Mouse (Mus musculus) limb, embryonic 10.5 days (tissue): Measurements from ENCODE around the gene B9d2. TPM values are rescaled to one million over a fixed set of nuclear protein-coding genes. Genes with fewer than 3 reads are reported as not detected.
A peak's percentile ranks its signal among the peaks of the same experiment; 100 is the strongest.
"Not testable (repeated sequence)": the region's sequence is repeated elsewhere in the genome, so short reads cannot be mapped to it uniquely, and the experiment has no call there.

Experiments
- DNase-seq: peaks from one replicate; pipeline ENCODE4 v3.0.0-alpha.2; 2017; ENCODE audit warnings: low spot score
- H3K27ac ChIP-seq: fragments of 300-500 bp; sonication (generic); 2 replicates; pipeline ENCODE4 v1.5.1; 2016; ENCODE audit warnings: mild to moderate bottlenecking
- H3K27me3 ChIP-seq: fragments of 300-500 bp; sonication (generic); 2 replicates; pipeline ENCODE4 v1.6.1; 2016; ENCODE audit warnings: low read depth, mild to moderate bottlenecking; ENCODE audit not compliant: poor library complexity, severe bottlenecking
- H3K36me3 ChIP-seq: fragments of 300-500 bp; sonication (generic); 2 replicates; pipeline ENCODE4 v1.6.1; 2016; ENCODE audit warnings: mild to moderate bottlenecking, moderate library complexity
- H3K4me1 ChIP-seq: fragments of 300-500 bp; sonication (generic); 2 replicates; pipeline ENCODE4 v1.6.1; 2016
- H3K4me3 ChIP-seq: fragments of 300-500 bp; sonication (generic); 2 replicates; pipeline ENCODE4 v1.5.1; 2016; ENCODE audit warnings: mild to moderate bottlenecking, moderate library complexity
- H3K9me3 ChIP-seq: fragments of 300-500 bp; sonication (generic); replicated peaks from 2 replicates; pipeline ENCODE4 v1.6.1; 2016; ENCODE audit warnings: mild to moderate bottlenecking
- WGBS: fragments of 180-500 bp; shearing (Covaris S2); methylation state at CpG from one replicate; pipeline ENCODE4 v1.1.7; 2016; 5-methylcytosine and 5-hydroxymethylcytosine counted together
- polyA plus RNA-seq: library from polyadenylated mRNA; unstranded; fragments of >200 nt; fragmentation: Nextera tagmentation; extraction: Ambion mirVana; gene quantifications from 2 replicates; pipeline ENCODE4 v1.2.1, GENCODE M21; 2016

Gene B9d2
- polyA plus RNA-seq, 1 experiment from 2014 or later, result 37.7 TPM

- WGBS, result 10% methylated on average over 6 of the region's 7 CpGs
- Histone ChIP-seq H3K27ac (peak overlapping the region; percentile 84), H3K36me3 (peaks cover 36% of the 10 kb centered on the region), H3K9me3 (no peaks in the 10 kb centered on the region), H3K27me3 (0 out of 2 replicates have a peak, but pooled peaks cover 5% of the 10 kb centered on the region), H3K4me1 (peaks cover 61% of the 10 kb centered on the region), H3K4me3 (peak overlapping the region; percentile 22)
- DNase-seq, result no peak
Observed at GRCm38 (mm10) chr7:25710519-25711130, 30.0 kb downstream of the B9d2 start.

DNA sequence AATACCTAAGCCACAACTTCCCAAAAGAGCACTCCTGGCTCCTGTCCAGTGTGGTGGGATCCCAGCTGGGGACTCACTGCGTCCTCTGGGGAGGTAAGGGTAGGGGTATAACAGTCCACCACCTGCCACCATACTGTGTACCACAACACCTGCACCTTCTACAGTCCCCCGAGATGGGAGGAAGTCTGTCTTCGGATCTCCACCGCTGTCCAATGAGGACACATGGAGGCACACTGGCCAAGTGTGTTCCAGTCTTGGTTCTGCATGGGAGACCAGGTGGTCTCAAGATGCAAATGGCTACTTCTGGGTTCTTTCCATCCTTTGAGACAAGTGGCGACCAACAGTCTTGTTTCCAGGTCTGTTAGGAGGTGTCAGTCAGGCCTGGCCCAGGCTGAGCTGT lies 30.6 kb downstream of the B9d2 start:
- H3K4me3 ChIP-seq, result peak overlapping the region; percentile 26
- peaks cover 41% of the 10 kb centered on the region for H3K36me3 ChIP-seq
- H3K9me3 ChIP-seq, result no peaks in the 10 kb centered on the region
- H3K27me3 ChIP-seq, result no peaks in the 10 kb centered on the region
- peaks cover 61% of the 10 kb centered on the region for H3K4me1 ChIP-seq
- WGBS, result 58% methylated on average over 5 of the region's 5 CpGs
- no peak for DNase-seq
- peak overlapping the region; percentile 84 for H3K27ac ChIP-seq

- peak; percentile 82 for DNase-seq
- H3K36me3 ChIP-seq, result peaks cover 42% of the 10 kb centered on the region
- peak overlapping the region; percentile 26 for H3K4me3 ChIP-seq
- WGBS, result under 1% methylated on average over 7 of the region's 7 CpGs
- no peaks in the 10 kb centered on the region for H3K27me3 ChIP-seq
- H3K9me3 ChIP-seq, result no peaks in the 10 kb centered on the region
- peak overlapping the region; percentile 84 for H3K27ac ChIP-seq
- peaks cover 59% of the 10 kb centered on the region for H3K4me1 ChIP-seq
Observed at GRCm38 (mm10) chr7:25711731-25712197, 31.2 kb downstream of the B9d2 start.

DNA sequence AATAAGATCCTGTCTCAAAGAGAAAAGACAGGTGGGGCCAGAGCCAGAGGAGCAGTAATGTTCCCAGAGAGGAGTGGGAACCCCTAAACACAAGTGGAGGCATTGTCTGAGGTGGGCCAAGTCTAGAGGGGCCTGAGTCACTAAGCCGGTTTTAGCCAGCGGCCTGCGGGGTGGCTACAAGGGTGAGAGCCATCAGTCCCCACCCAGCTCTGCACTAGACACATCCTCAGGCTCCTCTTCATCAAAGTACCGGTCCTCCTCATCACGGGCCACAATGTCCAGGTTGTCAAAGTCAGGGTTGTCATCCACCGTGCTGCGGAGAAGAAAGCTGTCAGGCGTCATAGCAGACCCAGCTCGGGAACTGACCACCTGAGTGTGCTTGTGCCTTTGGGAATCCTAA lies 32.2 kb downstream of the B9d2 start:
- peaks cover 54% of the 10 kb centered on the region for H3K4me1 ChIP-seq
- WGBS, result 90% methylated on average over 9 of the region's 9 CpGs
- H3K4me3 ChIP-seq, result no peak overlapping the region
- H3K36me3 ChIP-seq, result peaks cover 42% of the 10 kb centered on the region
- DNase-seq, result no peak
- H3K27me3 ChIP-seq, result no peaks in the 10 kb centered on the region
- peak overlapping the region; percentile 84 for H3K27ac ChIP-seq
- no peaks in the 10 kb centered on the region for H3K9me3 ChIP-seq

DNA sequence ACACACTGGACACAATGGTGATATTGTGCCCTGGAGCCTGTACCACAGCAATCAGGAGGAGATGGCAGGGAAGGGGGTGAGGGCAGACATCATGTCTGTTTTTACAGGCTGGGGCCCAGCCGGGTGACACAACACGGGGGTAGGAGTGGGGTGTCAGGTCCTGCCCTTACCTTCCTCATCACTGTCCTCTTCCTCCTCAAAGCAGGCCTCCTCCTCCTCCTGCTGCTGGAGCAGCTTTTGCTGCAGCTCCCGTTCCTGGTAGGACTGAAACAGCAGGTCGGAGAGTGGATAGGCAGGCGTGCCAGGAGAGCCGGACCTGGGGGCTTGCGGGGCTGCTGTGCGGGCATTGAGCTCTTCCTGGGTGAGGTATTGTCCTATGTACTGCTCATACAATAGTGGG lies 34.0 kb downstream of the B9d2 start:
- H3K4me3 ChIP-seq, result no peak overlapping the region
- no peak overlapping the region for H3K27ac ChIP-seq
- 93% methylated on average over 8 of the region's 8 CpGs for WGBS
- no peak for DNase-seq
- H3K9me3 ChIP-seq, result no peaks in the 10 kb centered on the region
- H3K36me3 ChIP-seq, result peaks cover 42% of the 10 kb centered on the region
- H3K27me3 ChIP-seq, result no peaks in the 10 kb centered on the region
- H3K4me1 ChIP-seq, result peaks cover 54% of the 10 kb centered on the region

DNA sequence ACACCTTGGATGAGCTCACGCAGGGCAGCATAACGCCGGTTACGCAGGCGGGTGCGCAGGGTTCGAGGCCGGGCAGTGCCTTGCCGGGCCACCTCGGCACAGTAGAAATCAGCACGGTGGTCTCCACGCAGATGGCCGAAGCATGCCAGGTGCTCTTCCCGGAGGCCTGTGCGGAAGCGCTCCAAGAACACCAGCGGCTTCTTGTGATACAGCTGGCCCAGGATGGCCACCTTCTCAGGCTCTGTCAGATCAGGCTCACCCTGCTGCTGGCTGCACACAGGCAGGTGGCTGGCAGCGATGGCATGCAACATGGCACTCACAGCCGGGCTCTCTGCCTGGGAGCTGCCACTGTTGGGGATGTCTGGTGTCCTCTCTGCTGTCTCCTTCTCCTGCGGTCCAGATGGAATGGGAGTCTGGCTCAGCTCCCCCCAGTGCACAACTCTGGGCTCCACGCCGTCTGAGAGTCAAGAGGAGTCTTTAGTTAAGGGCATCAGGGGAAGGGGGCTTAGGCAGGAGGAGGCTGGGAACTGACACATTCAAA lies 35.2 kb downstream of the B9d2 start:
- no peaks in the 10 kb centered on the region for H3K27me3 ChIP-seq
- H3K36me3 ChIP-seq, result peaks cover 52% of the 10 kb centered on the region
- DNase-seq, result no peak
- peaks cover 43% of the 10 kb centered on the region for H3K4me1 ChIP-seq
- H3K27ac ChIP-seq, result no peak overlapping the region
- no peaks in the 10 kb centered on the region for H3K9me3 ChIP-seq
- 95% methylated on average over 22 of the region's 22 CpGs for WGBS
- H3K4me3 ChIP-seq, result no peak overlapping the region

- no peaks in the 10 kb centered on the region for H3K9me3 ChIP-seq
- H3K27ac ChIP-seq, result no peak overlapping the region
- H3K36me3 ChIP-seq, result peaks cover 63% of the 10 kb centered on the region
- DNase-seq, result no peak
- peak overlapping the region; percentile 72 for H3K4me3 ChIP-seq
- peaks cover 26% of the 10 kb centered on the region for H3K4me1 ChIP-seq
- no peaks in the 10 kb centered on the region for H3K27me3 ChIP-seq
- WGBS, result 86% methylated on average over 3 of the region's 3 CpGs
Observed at GRCm38 (mm10) chr7:25717478-25717877, 36.9 kb downstream of the B9d2 start.

DNA sequence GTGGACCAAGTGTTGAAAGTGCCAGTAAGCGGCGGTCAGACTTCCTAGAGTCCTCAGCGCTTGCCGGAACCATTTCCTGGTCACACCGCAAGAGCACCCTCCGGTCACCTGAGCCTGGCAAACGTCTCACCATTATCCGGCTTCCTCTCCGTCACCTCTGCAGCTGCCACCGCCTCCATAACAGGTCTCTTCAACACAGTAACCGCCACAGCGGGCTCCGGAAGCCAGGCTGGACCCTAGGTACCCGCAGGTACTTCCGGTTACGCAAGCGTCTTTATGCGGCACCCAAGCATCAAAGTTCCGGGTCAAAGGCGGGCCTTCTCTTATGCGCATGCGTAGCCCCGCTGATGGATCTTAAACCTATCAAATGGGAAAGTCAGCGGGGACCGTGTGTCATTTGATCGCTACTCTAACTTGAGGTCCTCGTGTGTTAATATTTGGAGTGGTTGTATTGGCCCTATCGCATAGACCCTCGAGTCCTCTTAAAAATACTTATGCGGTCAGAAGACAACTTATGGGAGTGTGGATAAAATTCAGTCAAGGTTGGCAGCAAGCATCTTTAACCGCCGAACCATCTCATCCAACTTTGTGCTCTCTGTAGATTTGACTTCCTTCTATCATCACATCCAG lies 38.3 kb downstream of the B9d2 start, which contains the start of gene Ccdc97:
Gene Ccdc97 (minus strand): TSS at position 301 of the 630 bp plus-strand sequence.
- Histone ChIP-seq H3K4me1 (peaks cover 16% of the 10 kb centered on the region), H3K27ac (peak within 1 kb of the TSS; percentile 86), H3K27me3 (no peaks in the 10 kb centered on the region), H3K4me3 (peak within 1 kb of the TSS; percentile 72), H3K9me3 (no peaks in the 10 kb centered on the region), H3K36me3 (peaks cover 63% of the 10 kb centered on the region)
- DNase-seq, result peak; percentile 91
- WGBS, result 5% methylated on average over 32 of the region's 32 CpGs

DNA sequence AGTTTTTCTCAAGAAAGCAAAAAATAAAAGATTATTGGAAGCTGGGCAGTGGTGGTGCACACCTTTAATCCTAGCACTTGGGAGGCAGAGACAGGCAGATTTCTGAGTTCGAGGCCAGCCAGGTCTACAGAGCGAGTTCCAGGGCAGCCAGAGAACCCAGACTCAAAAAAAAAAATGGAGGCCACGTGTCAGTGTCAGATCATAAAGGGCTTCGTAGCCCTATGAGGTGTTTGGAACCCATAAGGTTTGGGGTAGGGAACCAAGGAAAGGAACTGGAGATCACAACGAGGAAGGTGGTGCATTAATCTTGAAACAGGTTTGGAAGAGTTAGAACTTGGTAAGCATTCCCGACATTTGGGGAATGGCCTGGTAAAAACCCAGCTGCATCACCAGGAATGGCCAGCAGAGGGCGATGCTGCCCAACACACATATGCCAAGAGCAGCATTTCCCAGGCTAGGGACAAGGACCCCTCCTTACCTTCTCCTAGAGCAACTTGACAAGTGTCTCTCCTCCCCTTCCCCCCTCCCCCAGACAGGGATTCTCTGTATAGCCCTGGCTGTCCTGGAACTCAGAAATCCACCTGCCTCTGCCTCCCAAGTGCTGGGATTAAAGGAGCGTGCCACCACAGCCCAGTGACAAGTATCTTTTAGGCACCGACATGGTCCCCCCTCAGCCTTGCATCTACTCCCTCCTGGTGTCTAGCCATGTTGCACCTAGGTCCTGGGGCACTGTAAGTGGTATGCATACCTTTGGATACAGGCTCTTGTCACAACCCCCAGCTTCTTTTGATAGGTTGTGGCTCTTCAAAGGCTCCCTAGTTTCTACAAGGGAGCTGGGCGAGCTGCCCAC lies 39.4 kb downstream of the B9d2 start:
- 65% methylated on average over 10 of the region's 10 CpGs for WGBS
- Histone ChIP-seq H3K27ac (no peak overlapping the region), H3K36me3 (peaks cover 63% of the 10 kb centered on the region)

GRCm38 (mm10) chr7:25720760-25721159 lies 40.2 kb downstream of the B9d2 start:
- Histone ChIP-seq H3K9me3 (no peaks in the 10 kb centered on the region), H3K27me3 (no peaks in the 10 kb centered on the region), H3K4me1 (peaks cover 16% of the 10 kb centered on the region), H3K27ac (no peak overlapping the region), H3K36me3 (peaks cover 63% of the 10 kb centered on the region), H3K4me3 (no peak overlapping the region)
- WGBS, result 92% methylated on average over 5 of the region's 5 CpGs
- DNase-seq, result no peak

More for the DNA sequence above, 39.4 kb downstream of the B9d2 start:
- H3K27me3 ChIP-seq, result no peaks in the 10 kb centered on the region
- DNase-seq, result peak; percentile 89
- peaks cover 16% of the 10 kb centered on the region for H3K4me1 ChIP-seq
- peak overlapping the region; percentile 72; the same call in 1 of the 2 replicates for H3K4me3 ChIP-seq
- H3K9me3 ChIP-seq, result no peaks in the 10 kb centered on the region

- H3K4me1 ChIP-seq, result peaks cover 16% of the 10 kb centered on the region
- not testable (repeated sequence) for H3K4me3 ChIP-seq, H3K27ac ChIP-seq, H3K27me3 ChIP-seq, DNase-seq, H3K9me3 ChIP-seq
- peaks cover 69% of the 10 kb centered on the region for H3K36me3 ChIP-seq
Observed at GRCm38 (mm10) chr7:25721776-25722175, 41.2 kb downstream of the B9d2 start.

GRCm38 (mm10) chr7:25725886-25726285 lies 45.3 kb downstream of the B9d2 start:
- WGBS, result 88% methylated on average over 19 of the region's 19 CpGs
- H3K9me3 ChIP-seq, result no peaks in the 10 kb centered on the region
- no peaks in the 10 kb centered on the region for H3K27me3 ChIP-seq
- no peak overlapping the region for H3K4me3 ChIP-seq
- H3K27ac ChIP-seq, result no peak overlapping the region
- DNase-seq, result no peak
- H3K4me1 ChIP-seq, result no peaks in the 10 kb centered on the region
- peaks cover 97% of the 10 kb centered on the region for H3K36me3 ChIP-seq
